Mouse (Mus musculus) CH12.LX (cell line): ENCODE measurements around the gene Mtnr1b.

Experiments used
- BHLHE40 ChIP-seq: IDR thresholded peaks from 2 replicates; pipeline ENCODE4 v1.6.1; 2011; ENCODE audit warnings: mild to moderate bottlenecking, low read depth, low read length, improper control_type of control experiment
- CTCF ChIP-seq, 2 experiments: IDR thresholded peaks in 1 of 2; conservative IDR thresholded peaks in 1 of 2; 2 replicates each; pipeline ENCODE4 v1.5.1; 2011 to 2012; ENCODE audit warnings: low read depth in 2 of 2, low read length in 2 of 2, improper control_type of control experiment in 1 of 2, inconsistent platforms in 1 of 2, mild to moderate bottlenecking in 1 of 2, moderate library complexity in 1 of 2
- E2F4 ChIP-seq: IDR thresholded peaks from 2 replicates; pipeline ENCODE4 v1.6.1; 2011; ENCODE audit warnings: low read depth, low read length, improper control_type of control experiment; ENCODE audit not compliant: insufficient replicate concordance
- HCFC1 ChIP-seq: IDR thresholded peaks from 2 replicates; pipeline ENCODE4 v1.6.1; 2012; ENCODE audit warnings: low read depth, mild to moderate bottlenecking, inconsistent platforms, low read length, improper control_type of control experiment
- KAT2A ChIP-seq: IDR thresholded peaks from 2 replicates; pipeline ENCODE4 v1.6.1; 2012; ENCODE audit warnings: low read length, improper control_type of control experiment, inconsistent platforms; ENCODE audit not compliant: insufficient replicate concordance
- MAFK ChIP-seq: IDR thresholded peaks from 2 replicates; pipeline ENCODE4 v1.6.1; 2011; ENCODE audit warnings: low read length, improper control_type of control experiment; ENCODE audit not compliant: insufficient replicate concordance
- MAX ChIP-seq: IDR thresholded peaks from 2 replicates; pipeline ENCODE4 v1.6.1; 2011; ENCODE audit warnings: low read length, improper control_type of control experiment
- RAD21 ChIP-seq: IDR thresholded peaks from 2 replicates; pipeline ENCODE4 v1.6.1; 2011; ENCODE audit warnings: low read depth, mild to moderate bottlenecking, low read length, improper control_type of control experiment, moderate library complexity
- SIN3A ChIP-seq: IDR thresholded peaks from 2 replicates; pipeline ENCODE4 v1.6.1; 2012; ENCODE audit warnings: low read length, improper control_type of control experiment, inconsistent platforms
- SMC3 ChIP-seq: IDR thresholded peaks from 2 replicates; pipeline ENCODE4 v1.6.1; 2011; ENCODE audit warnings: low read depth, low read length, improper control_type of control experiment
- USF1 ChIP-seq: IDR thresholded peaks from 2 replicates; pipeline ENCODE4 v1.6.1; 2014; ENCODE audit warnings: low read depth, mild to moderate bottlenecking, inconsistent platforms, low read length, improper control_type of control experiment
- ZNF384 ChIP-seq: IDR thresholded peaks from 2 replicates; pipeline ENCODE4 v1.6.1; 2012; ENCODE audit warnings: low read depth, low read length, improper control_type of control experiment, inconsistent platforms

DNA sequence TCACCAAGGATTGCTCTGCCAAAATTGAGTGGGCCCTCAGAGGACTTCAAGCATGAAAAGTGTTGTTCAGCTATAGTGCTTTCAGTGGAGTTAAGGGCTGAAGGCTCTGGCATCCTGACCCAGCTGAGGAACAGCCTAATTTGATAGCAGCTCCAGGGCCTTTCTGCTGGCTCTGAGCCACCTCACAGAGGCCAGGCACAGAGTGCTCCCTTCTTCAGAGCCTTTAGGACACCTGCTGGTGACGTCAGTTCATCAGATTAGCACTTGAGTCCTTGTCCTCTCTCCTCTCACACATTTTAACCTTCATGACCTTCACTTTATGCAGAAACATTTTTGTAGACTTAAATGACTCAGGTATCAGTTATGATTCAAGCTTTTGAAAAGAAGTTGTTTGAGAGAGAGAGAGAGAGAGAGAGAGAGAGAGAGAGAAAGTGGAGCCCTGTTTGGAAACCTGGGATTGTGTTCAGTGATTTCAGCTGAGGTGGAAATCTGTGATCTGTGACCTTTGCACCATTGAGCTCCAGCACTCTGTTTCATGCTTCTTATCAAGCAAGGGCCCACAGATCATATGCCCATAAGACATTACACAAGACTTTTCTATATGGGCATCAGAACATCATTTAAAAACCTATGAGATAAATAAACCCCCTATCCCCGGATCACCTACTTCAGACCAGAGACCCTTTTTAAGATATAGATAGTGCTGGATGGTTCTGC is 35.2 kb upstream of the Mtnr1b start:
- TF ChIP-seq CTCF (conservative IDR thresholded peaks at IDR 0.05 in 1 of 2, IDR thresholded peaks at IDR 0.05 in 1 of 2; ENCODE audit: low read depth in 2 of 2, low read length in 2 of 2) (no peak), E2F4 (no peak), RAD21 (no peak), SMC3 (no peak), ZNF384 (no peak), USF1 (no peak), HCFC1 (no peak), KAT2A (no peak), MAX (no peak), BHLHE40 (no peak), MAFK (no peak), SIN3A (no peak)
